Mouse (Mus musculus) liver, embryonic 14.5 days (tissue): ENCODE measurements around the gene Nckap5l. TPM values are rescaled to one million over a fixed set of nuclear protein-coding genes. Genes with fewer than 3 reads are reported as not detected.
"Not testable (repeated sequence)": the region's sequence is repeated elsewhere in the genome, so short reads cannot be mapped to it uniquely, and the experiment has no call there.

Experiments used
- ATAC-seq: fragments of 200-750 bp; cut with Nextera tagmentation; 2 replicates; pipeline ENCODE4 v1.8.0; 2017; ENCODE audit warnings: moderate number of reproducible peaks, mild to moderate bottlenecking, moderate library complexity; ENCODE audit not compliant: insufficient read depth
- DNase-seq, 3 experiments: peaks; one replicate each; pipeline ENCODE4 v3.0.0-alpha.2; 2012 to 2013; ENCODE audit warnings: low read depth in 3 of 3, low spot score in 3 of 3
- H3K27ac ChIP-seq: fragments of 300-500 bp; sonication (generic); 2 replicates; pipeline ENCODE4 v1.5.1; 2014; ENCODE audit warnings: moderate library complexity, mild to moderate bottlenecking, control low read depth, inconsistent platforms
- H3K27me3 ChIP-seq: fragments of 300-500 bp; sonication (generic); 2 replicates; pipeline ENCODE4 v1.6.1; 2014; ENCODE audit warnings: mild to moderate bottlenecking, low read length, moderate library complexity; ENCODE audit not compliant: control insufficient read depth, insufficient read depth
- H3K36me3 ChIP-seq: fragments of 300-500 bp; sonication (generic); replicated peaks from 2 replicates; pipeline ENCODE4 v1.6.1; 2014; ENCODE audit warnings: low read depth; ENCODE audit not compliant: control insufficient read depth, insufficient read depth
- H3K4me1 ChIP-seq, 2 experiments: fragments of 200-500 bp in 1 of 2; fragments of 300-500 bp in 1 of 2; sonication (generic) in 1 of 2; replicated peaks; 2 replicates each; pipeline ENCODE4 v1.6.1; 2012 to 2014; ENCODE audit warnings: antibody characterized with exemption in 1 of 2, inconsistent platforms in 1 of 2, low read length in 1 of 2; ENCODE audit not compliant: control insufficient read depth in 2 of 2, insufficient read depth in 2 of 2
- H3K4me2 ChIP-seq: fragments of 300-500 bp; sonication (generic); 2 replicates; pipeline ENCODE4 v1.6.1; 2014; ENCODE audit warnings: low read depth, mild to moderate bottlenecking, control low read depth, moderate library complexity
- H3K4me3 ChIP-seq, 2 experiments: fragments of 200-500 bp in 1 of 2; fragments of 300-500 bp in 1 of 2; sonication (generic) in 1 of 2; 2 replicates each; pipeline ENCODE4 v1.5.1; 2012 to 2014; ENCODE audit warnings: low read depth in 2 of 2, low read length in 2 of 2, mild to moderate bottlenecking in 2 of 2, control low read depth in 1 of 2, inconsistent platforms in 1 of 2, moderate library complexity in 1 of 2; ENCODE audit not compliant: insufficient read depth in 1 of 2
- H3K9ac ChIP-seq: fragments of 300-500 bp; sonication (generic); replicated peaks from 2 replicates; pipeline ENCODE4 v1.6.1; 2014; ENCODE audit warnings: mild to moderate bottlenecking, control low read depth, moderate library complexity
- H3K9me3 ChIP-seq: fragments of 300-500 bp; sonication (generic); 2 replicates; pipeline ENCODE4 v1.6.1; 2016; ENCODE audit warnings: low read length, mixed read lengths; ENCODE audit not compliant: control insufficient read depth
- CTCF ChIP-seq: IDR thresholded peaks from 2 replicates; pipeline ENCODE4 v1.5.1; 2016; ENCODE audit warnings: antibody characterized with exemption, low read depth, control low read depth
- EP300 ChIP-seq: IDR thresholded peaks from 2 replicates; pipeline ENCODE4 v1.6.1; 2016; ENCODE audit warnings: antibody characterized with exemption, low read depth
- WGBS: fragments of 180-500 bp; shearing (Covaris S2); extraction: QIAGEN DNeasy Blood & Tissue Kit; methylation state at CpG from one replicate; pipeline ENCODE4 v1.1.7; 2014; ENCODE audit not compliant: insufficient replicate concordance; 5-methylcytosine and 5-hydroxymethylcytosine counted together
- polyA plus RNA-seq, 2 experiments: library from polyadenylated mRNA; depleted of rRNA in 1 of 2; stranded (reverse) in 1 of 2; unstranded in 1 of 2; fragments of >200 nt; fragmentation: Nextera tagmentation in 1 of 2; extraction: Ambion mirVana in 1 of 2; gene quantifications; 2 replicates each; pipeline versions ENCODE4 v1.2.1 to v1.2.3; 2012 to 2014

Nckap5l gene
- polyA plus RNA-seq, 2 experiments = 0.70 to 1.4 TPM

DNA sequence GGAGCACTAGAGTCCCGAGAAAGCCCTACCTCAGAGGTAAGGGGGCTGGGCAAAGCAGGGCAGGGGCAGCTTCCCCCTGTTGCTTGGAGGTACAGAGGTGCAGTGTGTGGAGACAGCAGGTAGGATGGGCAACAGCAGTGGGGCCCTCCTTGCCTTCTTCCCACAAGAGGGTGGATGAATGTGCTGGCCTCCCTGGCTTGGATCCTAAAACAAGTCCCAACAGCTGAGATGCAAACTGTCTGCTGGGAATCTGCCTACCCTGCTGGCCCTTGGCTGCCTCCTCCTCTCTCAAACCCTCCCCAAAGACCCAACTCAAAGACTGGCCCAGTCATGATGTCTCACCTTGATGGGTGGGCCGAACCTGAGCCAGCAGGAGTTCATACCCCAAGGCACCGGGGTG, 2.1 kb downstream of the Nckap5l start:
- Histone ChIP-seq H3K36me3 (no peaks in the 10 kb centered on the region), H3K4me3 (no peak overlapping the region), H3K9me3 (no peaks in the 10 kb centered on the region), H3K9ac (no peak overlapping the region), H3K4me2 (no peak overlapping the region), H3K4me1 (peaks cover 0 to 7% of the 10 kb centered on the region in 2 experiments; a peak in 1 of 4 replicates), H3K27ac (no peak overlapping the region), H3K27me3 (no peaks in the 10 kb centered on the region; the same call in 1 of the 2 replicates)
- no peak for ATAC-seq
- no peak for DNase-seq
- no peak for TF ChIP-seq CTCF
- 69% methylated on average over 3 of the region's 3 CpGs for WGBS

DNA sequence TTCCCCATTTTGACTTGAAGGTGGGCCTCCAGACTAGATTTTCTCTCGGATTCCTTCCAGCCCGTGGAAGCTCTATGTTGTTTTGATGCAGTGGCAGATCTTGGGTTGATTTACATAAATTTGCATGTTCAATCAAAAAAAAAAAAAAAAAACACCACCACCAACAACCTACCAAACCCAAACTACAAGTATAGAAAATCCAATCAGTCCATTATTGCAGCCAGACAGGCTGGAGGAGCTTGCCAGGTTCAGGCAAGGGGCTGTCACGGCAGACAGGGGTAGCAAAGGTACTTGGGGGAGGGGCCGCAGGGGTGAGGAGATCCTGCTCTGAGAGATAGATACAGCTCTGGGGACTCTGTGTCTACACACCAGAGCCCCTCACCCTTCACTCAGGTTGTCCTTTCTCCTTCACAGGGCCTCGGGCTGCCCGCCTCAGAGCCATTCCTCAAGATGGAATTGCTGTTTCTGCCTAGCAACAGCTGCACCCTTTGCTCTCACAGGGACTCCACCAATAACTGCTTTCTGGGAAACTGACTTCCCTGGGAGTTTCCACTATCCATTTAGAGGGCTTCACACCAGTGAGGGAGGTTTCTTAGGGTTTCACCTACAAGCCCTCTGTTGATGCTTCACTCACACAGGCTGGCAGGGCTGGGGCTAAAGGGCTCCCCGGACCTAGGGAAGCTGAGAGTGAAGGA, 2.8 kb downstream of the Nckap5l start:
- WGBS = 56% methylated on average over 7 of the region's 7 CpGs
- DNase-seq = no peak
- no peaks in the 10 kb centered on the region for H3K36me3 ChIP-seq
- no peak overlapping the region for H3K9ac ChIP-seq
- no peak overlapping the region for H3K4me2 ChIP-seq
- no peak overlapping the region for H3K27ac ChIP-seq
- H3K27me3 ChIP-seq = no peaks in the 10 kb centered on the region; the same call in 1 of the 2 replicates
- TF ChIP-seq CTCF (no peak), EP300 (no peak)
- ATAC-seq = no peak
- peaks cover under 1 to 13% of the 10 kb centered on the region in 2 experiments for H3K4me1 ChIP-seq
- no peak overlapping the region for H3K4me3 ChIP-seq
- no peaks in the 10 kb centered on the region for H3K9me3 ChIP-seq

DNA sequence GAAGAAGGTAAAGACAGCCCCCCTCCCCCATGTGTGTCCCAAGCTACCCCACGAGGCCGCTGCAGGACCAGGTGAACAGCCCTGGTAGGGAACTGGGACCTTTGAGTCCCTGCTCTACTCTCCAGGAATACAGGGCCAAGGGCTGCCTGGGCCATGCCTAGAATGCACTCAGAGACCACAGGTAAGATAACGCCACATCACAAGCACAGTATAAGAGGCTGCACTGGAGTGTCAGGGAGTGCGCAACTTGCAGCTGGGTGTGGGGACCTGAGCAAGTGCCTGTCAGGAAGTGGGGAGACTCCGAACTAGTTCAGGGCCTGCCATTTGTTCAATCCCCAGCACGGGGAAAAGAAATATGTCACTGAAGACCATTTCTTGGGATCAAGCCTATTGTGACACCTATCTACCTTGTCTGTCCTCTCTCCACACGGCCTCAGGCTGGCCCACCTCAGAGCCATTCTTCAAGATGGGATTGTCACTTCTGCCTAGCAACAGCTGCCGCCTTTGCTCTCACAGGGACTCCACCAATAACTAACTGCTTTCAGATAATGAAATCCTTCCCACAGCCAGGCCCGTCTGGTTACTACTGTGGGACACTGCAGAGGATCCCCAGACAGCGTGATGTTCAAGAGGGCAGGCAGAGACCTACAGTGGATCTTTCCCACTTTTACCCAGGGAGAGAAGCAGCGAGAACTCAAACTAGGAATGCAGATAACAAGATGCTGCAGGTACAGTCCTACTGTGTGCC, 4.2 kb downstream of the Nckap5l start:
- Histone ChIP-seq H3K9me3 (no peaks in the 10 kb centered on the region), H3K27ac (no peak overlapping the region), H3K4me1 (peaks cover 11 to 24% of the 10 kb centered on the region in 2 experiments), H3K9ac (no peak overlapping the region), H3K4me3 (no peak overlapping the region), H3K27me3 (no peaks in the 10 kb centered on the region; the same call in 1 of the 2 replicates), H3K4me2 (no peak overlapping the region), H3K36me3 (no peaks in the 10 kb centered on the region)
- DNase-seq (no peak), ATAC-seq (no peak)
- 67% methylated on average over 11 of the region's 11 CpGs for WGBS
- TF ChIP-seq EP300 (no peak), CTCF (no peak)

DNA sequence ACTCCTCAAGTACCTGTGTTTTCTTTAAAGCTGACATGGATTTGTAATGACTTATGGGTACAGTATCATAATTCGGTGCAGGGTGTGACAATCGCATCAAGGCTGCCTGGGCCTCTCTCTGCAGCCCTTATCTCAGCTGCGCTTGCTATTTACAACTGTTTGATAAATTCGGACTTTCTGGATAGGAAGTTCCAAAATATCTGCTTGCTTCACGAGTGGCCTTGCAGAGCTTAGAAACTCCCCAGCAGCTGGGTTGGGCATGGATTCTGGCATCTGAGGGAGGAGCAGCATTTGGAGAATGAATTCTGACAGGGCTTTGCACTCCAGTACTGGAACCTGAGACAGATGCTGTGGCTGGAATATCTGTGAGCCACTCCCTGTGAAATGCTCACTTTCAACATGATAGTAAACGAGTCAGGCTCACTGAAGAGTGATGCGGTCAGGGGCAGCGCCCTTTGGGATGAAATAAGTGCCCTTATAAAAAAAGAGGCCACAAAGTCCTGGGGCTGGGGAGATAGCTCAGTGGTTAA, 7.7 kb downstream of the Nckap5l start:
- no peak overlapping the region for H3K9ac ChIP-seq
- H3K4me3 ChIP-seq = no peak overlapping the region
- no peak overlapping the region for H3K27ac ChIP-seq
- no peaks in the 10 kb centered on the region for H3K36me3 ChIP-seq
- 15% methylated on average over 8 of the region's 8 CpGs for WGBS
- TF ChIP-seq EP300 = 0 out of 2 replicates have a peak, but pooled peaks have one; percentile 24
- no peak for TF ChIP-seq CTCF
- no peaks in the 10 kb centered on the region for H3K27me3 ChIP-seq
- H3K9me3 ChIP-seq = no peaks in the 10 kb centered on the region
- H3K4me1 ChIP-seq = peaks cover 11 to 23% of the 10 kb centered on the region in 2 experiments
- peak in 1 of 3 experiments; percentile 27 for DNase-seq
- peak; percentile 77 for ATAC-seq
- peak overlapping the region; percentile 47 for H3K4me2 ChIP-seq

DNA sequence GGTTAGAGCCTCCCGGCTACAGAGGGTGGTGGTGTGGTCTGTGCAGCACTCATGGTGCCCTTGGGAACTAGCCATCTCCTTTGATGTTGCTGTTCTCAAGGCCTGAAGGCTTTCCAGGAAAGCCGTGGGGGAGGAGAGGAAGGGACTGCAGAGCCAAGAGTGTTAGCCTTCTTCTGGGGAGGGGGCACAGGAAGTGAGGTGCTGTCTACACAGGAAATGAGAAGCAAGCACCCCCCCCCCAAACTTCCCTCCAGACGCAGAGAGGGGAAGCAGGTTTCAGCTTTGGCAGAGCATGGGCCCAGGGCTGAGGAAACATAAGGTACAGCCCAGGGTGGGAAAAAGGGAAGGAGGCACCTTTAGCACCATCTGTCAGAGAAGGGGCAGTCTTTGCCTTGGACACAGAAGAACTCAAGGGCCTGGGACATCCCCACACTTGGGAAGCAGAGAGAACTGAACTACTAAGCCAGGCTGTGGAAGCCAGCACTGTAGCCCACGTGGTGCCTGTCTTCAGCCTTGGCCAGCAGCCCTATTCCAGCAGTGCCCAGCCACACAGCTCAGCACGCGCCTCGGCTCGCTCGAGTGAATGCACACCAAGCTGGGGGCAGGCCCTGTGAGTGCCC, 8.3 kb downstream of the Nckap5l start:
- 21% methylated on average over 9 of the region's 9 CpGs for WGBS
- Histone ChIP-seq H3K36me3 (no peaks in the 10 kb centered on the region), H3K9ac (no peak overlapping the region), H3K27me3 (no peaks in the 10 kb centered on the region), H3K4me1 (peaks cover 11 to 23% of the 10 kb centered on the region in 2 experiments), H3K4me2 (peak overlapping the region; percentile 47), H3K9me3 (no peaks in the 10 kb centered on the region), H3K4me3 (no peak overlapping the region), H3K27ac (no peak overlapping the region; the same call in 1 of the 2 replicates)
- DNase-seq = no peak
- TF ChIP-seq CTCF (no peak), EP300 (no peak)
- peak; percentile 44 for ATAC-seq

DNA sequence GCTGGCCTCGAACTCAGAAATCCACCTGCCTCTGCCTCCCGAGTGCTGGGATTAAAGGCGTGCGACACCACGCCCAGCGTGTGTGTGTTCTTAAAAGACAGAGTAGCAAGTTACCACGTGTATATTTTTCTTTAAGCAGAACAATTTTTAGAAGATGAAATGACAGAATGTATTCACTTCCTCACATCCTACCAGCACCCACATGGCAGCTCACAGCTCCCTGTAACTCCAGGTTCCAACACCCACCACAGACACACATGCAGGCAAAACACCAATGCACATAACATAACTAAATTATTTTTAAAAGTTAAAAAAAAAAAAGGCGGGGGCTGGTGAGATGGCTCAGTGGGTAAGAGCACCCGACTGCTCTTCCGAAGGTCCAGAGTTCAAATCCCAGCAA, 11.4 kb downstream of the Nckap5l start:
- 62% methylated on average over 10 of the region's 10 CpGs for WGBS
- not testable (repeated sequence) for ATAC-seq

More for the DNA sequence above, 11.4 kb downstream of the Nckap5l start:
- not testable (repeated sequence) for H3K9ac ChIP-seq, DNase-seq, H3K27me3 ChIP-seq, H3K36me3 ChIP-seq, H3K4me2 ChIP-seq, H3K9me3 ChIP-seq, H3K4me3 ChIP-seq, H3K27ac ChIP-seq
- peaks cover 11 to 23% of the 10 kb centered on the region in 2 experiments for H3K4me1 ChIP-seq
